8 mouse cellular contexts compared by ENCODE assay signal in genomic region chr2:154417107-154417506, GRCm38 (mm10). TPM values are rescaled to one million over a fixed set of nuclear protein-coding genes. Genes with fewer than 3 reads are reported as not detected.
DNase-seq lines count a peak whose midpoint lies in the region; ATAC-seq lines count a peak whose summit lies in the region.

No protein-coding gene starts in this region.

- ATAC-seq in forebrain, embryonic 11.5 days (replicated peaks; ENCODE audit: low FRiP score): no peak
- no peak for ATAC-seq in forebrain, embryonic 16.5 days
- 0 out of 2 replicates have a peak, but pooled peaks have one; percentile 49 for ATAC-seq in kidney, embryonic 16.5 days (ENCODE audit: low FRiP score, low TSS enrichment)

- no peaks in the 10 kb centered on the region for H3K27me3 ChIP-seq in forebrain, embryonic 11.5 days (ENCODE audit: control insufficient read depth, insufficient read depth, low read length)
- H3K27me3 ChIP-seq in forebrain, embryonic 16.5 days (replicated peaks; ENCODE audit: control insufficient read depth, insufficient read depth, low read length): no peaks in the 10 kb centered on the region
- no peaks in the 10 kb centered on the region for H3K27me3 ChIP-seq in kidney, embryonic 16.5 days (ENCODE audit: insufficient read depth, low read length)

- DNase-seq in forebrain, embryonic 11.5 days (ENCODE audit: low spot score): peak; percentile 86
- peak; percentile 29 for DNase-seq in 3134 (ENCODE audit: extremely low read depth, insufficient read length, low spot score)
- peak; percentile 47 for DNase-seq in adrenal gland, adult 8-10 months
- DNase-seq in embryo, embryonic 11.5 days (ENCODE audit: low read depth, low spot score): peak; percentile 69
- peak; percentile 60 for DNase-seq in lung, postnatal 25 days (ENCODE audit: low spot score)
- peak; percentile 61 to 89 for DNase-seq in spleen, postnatal 4 days (ENCODE audit: low spot score in 2 of 2)

- no peak overlapping the region for H3K9ac ChIP-seq in forebrain, embryonic 11.5 days (ENCODE audit: low read length)
- no peak overlapping the region for H3K9ac ChIP-seq in forebrain, embryonic 16.5 days (replicated peaks; ENCODE audit: low read depth, low read length)
- H3K9ac ChIP-seq in kidney, embryonic 16.5 days (replicated peaks; ENCODE audit: low read length): no peak overlapping the region

- H3K4me3 ChIP-seq in forebrain, embryonic 11.5 days (ENCODE audit: low read depth, low read length): no peak overlapping the region
- no peak overlapping the region for H3K4me3 ChIP-seq in forebrain, embryonic 16.5 days (replicated peaks; ENCODE audit: low read length)
- H3K4me3 ChIP-seq in kidney, embryonic 16.5 days (ENCODE audit: low read length): no peak overlapping the region

- no peak overlapping the region for H3K27ac ChIP-seq in forebrain, embryonic 11.5 days (ENCODE audit: low read depth, low read length)
- H3K27ac ChIP-seq in forebrain, embryonic 16.5 days (ENCODE audit: low read length): no peak overlapping the region
- H3K27ac ChIP-seq in kidney, embryonic 16.5 days (ENCODE audit: low read length): no peak overlapping the region

- H3K4me1 ChIP-seq in forebrain, embryonic 11.5 days (replicated peaks; ENCODE audit: control insufficient read depth, insufficient read depth, low read length): 0 out of 2 replicates have a peak, but pooled peaks cover 5% of the 10 kb centered on the region
- peaks cover 24% of the 10 kb centered on the region for H3K4me1 ChIP-seq in forebrain, embryonic 16.5 days (replicated peaks; ENCODE audit: control insufficient read depth, insufficient read depth, low read length)
- H3K4me1 ChIP-seq in kidney, embryonic 16.5 days (ENCODE audit: insufficient read depth, low read length): no peaks in the 10 kb centered on the region

- no peak overlapping the region for H3K4me2 ChIP-seq in forebrain, embryonic 11.5 days (ENCODE audit: low read depth, low read length, severe bottlenecking)
- no peak overlapping the region for H3K4me2 ChIP-seq in forebrain, embryonic 16.5 days (ENCODE audit: low read length)
- no peak overlapping the region for H3K4me2 ChIP-seq in kidney, embryonic 16.5 days (replicated peaks; ENCODE audit: low read depth, low read length)

- H3K9me3 ChIP-seq in forebrain, embryonic 11.5 days (ENCODE audit: control insufficient read depth, low read length): no peaks in the 10 kb centered on the region
- no peaks in the 10 kb centered on the region for H3K9me3 ChIP-seq in forebrain, embryonic 16.5 days (ENCODE audit: control insufficient read depth, low read length)
- no peaks in the 10 kb centered on the region for H3K9me3 ChIP-seq in kidney, embryonic 16.5 days (ENCODE audit: low read length)

- H3K36me3 ChIP-seq in forebrain, embryonic 11.5 days (ENCODE audit: control insufficient read depth, insufficient read depth, low read length): no peaks in the 10 kb centered on the region
- H3K36me3 ChIP-seq in forebrain, embryonic 16.5 days (ENCODE audit: control insufficient read depth, insufficient read depth): no peaks in the 10 kb centered on the region
- no peaks in the 10 kb centered on the region for H3K36me3 ChIP-seq in kidney, embryonic 16.5 days (ENCODE audit: insufficient read depth, low read length)

- 6% methylated on average over 3 of the region's 3 CpGs for WGBS in forebrain, embryonic 11.5 days
- 11% methylated on average over 3 of the region's 3 CpGs for WGBS in forebrain, embryonic 16.5 days
- WGBS in kidney, embryonic 16.5 days: 16% methylated on average over 3 of the region's 3 CpGs

RNA-seq across cellular contexts. Expression of gene Snta1, which starts 9.2 kb away (rescaled TPM):
- polyA plus RNA-seq in forebrain, embryonic 11.5 days (2014; fragmentation: Nextera tagmentation; extraction: Ambion mirVana): 3.1 and 3.4 TPM in 2 replicates
- polyA plus RNA-seq in forebrain, embryonic 16.5 days (2015; fragmentation: Nextera tagmentation; extraction: Ambion mirVana): 10.0 and 10.4 TPM in 2 replicates
- 10 to 100 TPM; 21.3 to 37.6 (median 31.5) TPM for total RNA-seq in adrenal gland, adult 8-10 months (2022)
- polyA plus RNA-seq in kidney, embryonic 16.5 days (2015; fragmentation: Nextera tagmentation; extraction: Ambion mirVana): 9.5 and 12.2 TPM in 2 replicates

RNA-seq across cellular contexts. Expression of gene Cbfa2t2, which starts 19.2 kb away (rescaled TPM):
- polyA plus RNA-seq in forebrain, embryonic 11.5 days (2014; fragmentation: Nextera tagmentation; extraction: Ambion mirVana): 69.4 and 71.6 TPM in 2 replicates
- 73.3 and 83.6 TPM in 2 replicates for polyA plus RNA-seq in forebrain, embryonic 16.5 days (2015; fragmentation: Nextera tagmentation; extraction: Ambion mirVana)
- 10 to 100 TPM; 34.0 to 55.4 (median 43.4) TPM for total RNA-seq in adrenal gland, adult 8-10 months (2022)
- polyA plus RNA-seq in kidney, embryonic 16.5 days (2015; fragmentation: Nextera tagmentation; extraction: Ambion mirVana): 44.2 and 48.3 TPM in 2 replicates

RNA-seq across cellular contexts. Expression of gene Cdk5rap1, which starts 44.3 kb away (rescaled TPM):
- polyA plus RNA-seq in forebrain, embryonic 11.5 days (2014; fragmentation: Nextera tagmentation; extraction: Ambion mirVana): 15.0 and 17.0 TPM in 2 replicates
- polyA plus RNA-seq in forebrain, embryonic 16.5 days (2015; fragmentation: Nextera tagmentation; extraction: Ambion mirVana): 16.2 and 16.7 TPM in 2 replicates
- 10 to 100 TPM; 13.7 to 25.4 (median 18.6) TPM for total RNA-seq in adrenal gland, adult 8-10 months (2022)
- 17.4 and 23.4 TPM in 2 replicates for polyA plus RNA-seq in kidney, embryonic 16.5 days (2015; fragmentation: Nextera tagmentation; extraction: Ambion mirVana)

Comparison
In these comparisons a context has a peak if more than half of its experiments do, and no peak if none do; other contexts are left out.
1. DNase-seq: peak in every context shown above with its lines; median percentile 86 in forebrain, embryonic 11.5 days; 75 in spleen, postnatal 4 days; 69 in embryo, embryonic 11.5 days; 60 in lung, postnatal 25 days; 47 in adrenal gland, adult 8-10 months; 29 in 3134.